Mouse (Mus musculus) neural tube, embryonic 11.5 days (tissue): ENCODE measurements around the gene Fkbp1a. TPM values are rescaled to one million over a fixed set of nuclear protein-coding genes. Genes with fewer than 3 reads are reported as not detected.

Experiments
- ATAC-seq: fragments of 200-750 bp; cut with Nextera tagmentation; 2 replicates; pipeline ENCODE4 v1.8.0; 2017; ENCODE audit warnings: moderate number of reproducible peaks, mild to moderate bottlenecking, moderate TSS enrichment, moderate library complexity; ENCODE audit not compliant: insufficient read depth, low FRiP score, low TSS enrichment
- DNase-seq: peaks from one replicate; pipeline ENCODE4 v3.0.0-alpha.2; 2015; ENCODE audit warnings: low spot score
- H3K27ac ChIP-seq: fragments of 300-500 bp; sonication (generic); 2 replicates; pipeline ENCODE4 v1.5.1; 2014; ENCODE audit warnings: low read depth, mild to moderate bottlenecking, low read length
- H3K27me3 ChIP-seq: fragments of 300-500 bp; sonication (generic); 2 replicates; pipeline ENCODE4 v1.6.1; 2014; ENCODE audit warnings: mild to moderate bottlenecking, low read length, mixed read lengths; ENCODE audit not compliant: control insufficient read depth, insufficient read depth
- H3K36me3 ChIP-seq: fragments of 300-500 bp; sonication (generic); 2 replicates; pipeline ENCODE4 v1.6.1; 2014; ENCODE audit warnings: mild to moderate bottlenecking, low read length, moderate library complexity, mixed read lengths; ENCODE audit not compliant: control insufficient read depth, insufficient read depth
- H3K4me1 ChIP-seq: fragments of 300-500 bp; sonication (generic); 2 replicates; pipeline ENCODE4 v1.6.1; 2014; ENCODE audit warnings: low read length, mixed read lengths; ENCODE audit not compliant: control insufficient read depth, insufficient read depth
- H3K4me2 ChIP-seq: fragments of 300-500 bp; sonication (generic); 2 replicates; pipeline ENCODE4 v1.6.1; 2014; ENCODE audit warnings: low read depth, mild to moderate bottlenecking, moderate library complexity
- H3K4me3 ChIP-seq: fragments of 300-500 bp; sonication (generic); 2 replicates; pipeline ENCODE4 v1.5.1; 2014; ENCODE audit warnings: low read depth, low read length
- H3K9ac ChIP-seq: fragments of 300-500 bp; sonication (generic); 2 replicates; pipeline ENCODE4 v1.6.1; 2014; ENCODE audit warnings: mild to moderate bottlenecking, low read length
- H3K9me3 ChIP-seq: fragments of 300-500 bp; sonication (generic); 2 replicates; pipeline ENCODE4 v1.6.1; 2016; ENCODE audit warnings: low read length; ENCODE audit not compliant: control insufficient read depth
- WGBS: fragments of 180-500 bp; shearing (Covaris S2); extraction: QIAGEN DNeasy Blood & Tissue Kit; methylation state at CpG from one replicate; pipeline ENCODE4 v1.1.7; 2014; 5-methylcytosine and 5-hydroxymethylcytosine counted together
- polyA plus RNA-seq: library from polyadenylated mRNA; unstranded; fragments of >200 nt; fragmentation: Nextera tagmentation; extraction: Ambion mirVana; gene quantifications from 2 replicates; pipeline ENCODE4 v1.2.1, GENCODE M21; 2014

Gene Fkbp1a
- polyA plus RNA-seq = 656 and 663 TPM in 2 replicates

- Histone ChIP-seq H3K36me3 (no peaks in the 10 kb centered on the region; the same call in 1 of the 2 replicates), H3K4me2 (peak within 1 kb of the TSS; percentile 75), H3K9ac (peak within 1 kb of the TSS; percentile 92), H3K27me3 (no peaks in the 10 kb centered on the region), H3K4me3 (peak within 1 kb of the TSS; percentile 97), H3K27ac (peak within 1 kb of the TSS; percentile 83), H3K4me1 (0 out of 2 replicates have a peak, but pooled peaks cover 4% of the 10 kb centered on the region), H3K9me3 (no peaks in the 10 kb centered on the region)
- ATAC-seq (peak; percentile 95), DNase-seq (peak; percentile 97)
- WGBS = under 1% methylated on average over 71 of the region's 93 CpGs
Measured at GRCm38 (mm10) chr2:151542323-151543062, at the start of gene Fkbp1a. Gene Fkbp1a, plus strand, starts transcription at chr2:151542483.

- DNase-seq = peak; percentile 96
- Histone ChIP-seq H3K9ac (peak within 1 kb of the TSS; percentile 94), H3K27ac (no peak within 1 kb of the TSS), H3K27me3 (no peaks in the 10 kb centered on the region), H3K4me3 (peak within 1 kb of the TSS; percentile 89), H3K4me1 (peaks cover 4% of the 10 kb centered on the region; the same call in 1 of the 2 replicates), H3K36me3 (0 out of 2 replicates have a peak, but pooled peaks cover 2% of the 10 kb centered on the region), H3K9me3 (no peaks in the 10 kb centered on the region), H3K4me2 (peak within 1 kb of the TSS; percentile 65)
- ATAC-seq = peak; percentile 100
- under 1% methylated on average over 71 of the region's 73 CpGs for WGBS
Measured at GRCm38 (mm10) chr2:151494035-151494803, 48.1 kb upstream of the Fkbp1a start, which contains the start of gene Nsfl1c. Gene Nsfl1c, plus strand, starts transcription at chr2:151494182.

GRCm38 (mm10) chr2:151498358-151498757, 43.9 kb upstream of the Fkbp1a start:
- DNase-seq (no peak), ATAC-seq (no peak)
- no peak overlapping the region for H3K27ac ChIP-seq
- H3K4me2 ChIP-seq = no peak overlapping the region
- WGBS = 52% methylated on average over 3 of the region's 3 CpGs
- H3K9me3 ChIP-seq = no peaks in the 10 kb centered on the region
- peaks cover 7% of the 10 kb centered on the region; the same call in 1 of the 2 replicates for H3K36me3 ChIP-seq
- no peak overlapping the region for H3K9ac ChIP-seq
- H3K27me3 ChIP-seq = no peaks in the 10 kb centered on the region
- no peak overlapping the region for H3K4me3 ChIP-seq
- H3K4me1 ChIP-seq = peaks cover 4% of the 10 kb centered on the region; the same call in 1 of the 2 replicates

- Histone ChIP-seq H3K9me3 (no peaks in the 10 kb centered on the region), H3K36me3 (peaks cover 11% of the 10 kb centered on the region), H3K4me3 (no peak overlapping the region), H3K9ac (no peak overlapping the region), H3K4me2 (no peak overlapping the region), H3K4me1 (no peaks in the 10 kb centered on the region), H3K27me3 (no peaks in the 10 kb centered on the region), H3K27ac (no peak overlapping the region)
- 92% methylated on average over 6 of the region's 6 CpGs for WGBS
- ATAC-seq (no peak), DNase-seq (no peak)
Measured at GRCm38 (mm10) chr2:151500442-151501007, 41.8 kb upstream of the Fkbp1a start.

DNA sequence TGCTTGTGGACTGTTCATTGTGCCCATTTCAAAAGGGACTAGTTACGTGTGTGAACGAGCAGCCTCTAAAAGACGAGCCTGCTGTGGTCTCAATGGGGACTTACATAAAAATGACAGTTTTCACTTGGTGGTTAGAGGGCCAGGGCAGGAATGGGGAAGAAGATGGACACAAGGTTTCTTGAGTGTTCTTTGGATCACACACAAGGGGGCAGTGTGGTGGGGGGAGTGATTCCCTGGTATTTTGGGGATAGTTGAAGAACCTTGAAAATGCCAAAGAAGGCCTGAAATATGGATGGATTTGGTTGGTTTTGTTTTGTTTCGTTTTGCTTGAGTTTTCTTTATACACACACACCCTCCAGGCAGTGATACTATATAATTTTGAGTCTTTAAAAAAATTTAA, 38.1 kb upstream of the Fkbp1a start:
- Histone ChIP-seq H3K4me2 (no peak overlapping the region), H3K9ac (no peak overlapping the region), H3K9me3 (no peaks in the 10 kb centered on the region), H3K27me3 (no peaks in the 10 kb centered on the region), H3K27ac (no peak overlapping the region), H3K4me3 (no peak overlapping the region), H3K4me1 (no peaks in the 10 kb centered on the region), H3K36me3 (peaks cover 18% of the 10 kb centered on the region)
- WGBS = 91% methylated on average over 4 of the region's 4 CpGs
- ATAC-seq (no peak), DNase-seq (no peak)

DNA sequence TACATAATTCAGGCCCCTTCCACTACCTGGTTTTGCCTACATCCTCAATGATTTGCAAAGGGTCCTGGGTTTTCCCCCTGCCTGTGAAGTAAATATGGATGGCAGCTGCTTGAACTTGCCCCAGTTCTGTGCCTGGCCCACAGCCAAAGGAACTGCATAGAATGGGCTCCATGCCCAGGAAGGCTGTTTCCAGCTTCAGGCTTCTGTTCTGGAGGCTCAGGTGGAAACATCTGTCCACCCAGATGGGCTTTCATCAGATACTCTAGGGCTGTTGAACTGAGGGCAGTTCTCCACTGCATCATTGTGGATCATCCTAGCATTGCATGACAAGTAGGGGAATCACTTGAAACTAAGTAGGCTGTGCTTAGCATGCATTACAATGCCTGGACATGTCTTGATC, 30.1 kb upstream of the Fkbp1a start:
- H3K27ac ChIP-seq = no peak overlapping the region
- ATAC-seq (no peak), DNase-seq (no peak)
- peaks cover 25% of the 10 kb centered on the region for H3K36me3 ChIP-seq
- no peak overlapping the region for H3K4me2 ChIP-seq
- no peak overlapping the region for H3K4me3 ChIP-seq
- H3K9ac ChIP-seq = no peak overlapping the region
- H3K9me3 ChIP-seq = no peaks in the 10 kb centered on the region
- H3K27me3 ChIP-seq = no peaks in the 10 kb centered on the region
- no peaks in the 10 kb centered on the region for H3K4me1 ChIP-seq

- no peak overlapping the region for H3K4me2 ChIP-seq
- H3K36me3 ChIP-seq = peaks cover 25% of the 10 kb centered on the region
- 90% methylated on average over 3 of the region's 3 CpGs for WGBS
- no peaks in the 10 kb centered on the region for H3K27me3 ChIP-seq
- H3K4me3 ChIP-seq = no peak overlapping the region
- H3K4me1 ChIP-seq = no peaks in the 10 kb centered on the region
- H3K9ac ChIP-seq = no peak overlapping the region
- ATAC-seq (no peak), DNase-seq (no peak)
- H3K9me3 ChIP-seq = no peaks in the 10 kb centered on the region
- no peak overlapping the region for H3K27ac ChIP-seq
Measured at GRCm38 (mm10) chr2:151513525-151514285, 28.6 kb upstream of the Fkbp1a start.

GRCm38 (mm10) chr2:151519000-151519399, 23.3 kb upstream of the Fkbp1a start:
- no peak overlapping the region for H3K9ac ChIP-seq

More at GRCm38 (mm10) chr2:151519000-151519399, 23.3 kb upstream of the Fkbp1a start:
- no peaks in the 10 kb centered on the region for H3K27me3 ChIP-seq
- H3K36me3 ChIP-seq = peaks cover 6% of the 10 kb centered on the region
- ATAC-seq (no peak), DNase-seq (no peak)
- H3K4me3 ChIP-seq = no peak overlapping the region
- H3K27ac ChIP-seq = no peak overlapping the region
- H3K9me3 ChIP-seq = no peaks in the 10 kb centered on the region
- H3K4me1 ChIP-seq = no peaks in the 10 kb centered on the region
- 93% methylated on average over 2 of the region's 2 CpGs for WGBS
- H3K4me2 ChIP-seq = no peak overlapping the region
